Mouse (Mus musculus) thymus, adult 2 months (tissue): ENCODE data around the gene Ovol2. TPM values are rescaled to one million over a fixed set of nuclear protein-coding genes. Genes with fewer than 3 reads are reported as not detected.
A peak's percentile ranks its signal among the peaks of the same experiment; 100 is the strongest.
"Not testable (repeated sequence)": the region's sequence is repeated elsewhere in the genome, so short reads cannot be mapped to it uniquely, and the experiment has no call there.

Experiments used
- DNase-seq: peaks from one replicate; pipeline ENCODE4 v3.0.0; 2021
- H3K27ac ChIP-seq: fragments of 200-500 bp; 2 replicates; pipeline ENCODE4 v1.5.1; 2012; ENCODE audit warnings: low read length, control low read depth; ENCODE audit not compliant: control insufficient read depth, insufficient read depth
- H3K27me3 ChIP-seq: fragments of 200-500 bp; 2 replicates; pipeline ENCODE4 v1.6.1; 2012; ENCODE audit warnings: mild to moderate bottlenecking, low read length, moderate library complexity, mixed read lengths; ENCODE audit not compliant: control insufficient read depth, insufficient read depth
- H3K36me3 ChIP-seq: fragments of 200-500 bp; 2 replicates; pipeline ENCODE4 v1.6.1; 2012; ENCODE audit warnings: mild to moderate bottlenecking, low read length, moderate library complexity; ENCODE audit not compliant: control insufficient read depth, insufficient read depth
- H3K4me1 ChIP-seq: fragments of 200-500 bp; replicated peaks from 2 replicates; pipeline ENCODE4 v1.6.1; 2012; ENCODE audit warnings: low read length; ENCODE audit not compliant: control insufficient read depth, insufficient read depth
- H3K4me3 ChIP-seq: fragments of 200-500 bp; 2 replicates; pipeline ENCODE4 v1.5.1; 2012; ENCODE audit warnings: mild to moderate bottlenecking, low read length, control low read depth, moderate library complexity; ENCODE audit not compliant: control insufficient read depth, insufficient read depth
- CTCF ChIP-seq: fragments of 200-500 bp; IDR thresholded peaks from 2 replicates; pipeline ENCODE4 v1.5.1; 2012; ENCODE audit warnings: mild to moderate bottlenecking, control low read depth, low read length, moderate library complexity, borderline replicate concordance; ENCODE audit not compliant: control insufficient read depth, poor library complexity, insufficient read depth; ENCODE audit errors: extremely low read depth
- POLR2A ChIP-seq: fragments of 200-500 bp; IDR thresholded peaks from 2 replicates; pipeline ENCODE4 v1.6.1; 2012; ENCODE audit warnings: mild to moderate bottlenecking, low read length, control low read depth, moderate library complexity; ENCODE audit not compliant: control insufficient read depth, poor library complexity, insufficient read depth; ENCODE audit errors: extremely low read depth
- WGBS: fragments of 180-500 bp; shearing (Covaris S2); methylation state at CpG from one replicate; pipeline ENCODE4 v1.1.7; 2018; 5-methylcytosine and 5-hydroxymethylcytosine counted together
- polyA plus RNA-seq: library from polyadenylated mRNA; depleted of rRNA; stranded (reverse); fragments of >200 nt; gene quantifications from 2 replicates; pipeline ENCODE4 v1.2.3, GENCODE M21; 2012

Ovol2 gene
- polyA plus RNA-seq, 1 experiment: 0.93 TPM

DNA sequence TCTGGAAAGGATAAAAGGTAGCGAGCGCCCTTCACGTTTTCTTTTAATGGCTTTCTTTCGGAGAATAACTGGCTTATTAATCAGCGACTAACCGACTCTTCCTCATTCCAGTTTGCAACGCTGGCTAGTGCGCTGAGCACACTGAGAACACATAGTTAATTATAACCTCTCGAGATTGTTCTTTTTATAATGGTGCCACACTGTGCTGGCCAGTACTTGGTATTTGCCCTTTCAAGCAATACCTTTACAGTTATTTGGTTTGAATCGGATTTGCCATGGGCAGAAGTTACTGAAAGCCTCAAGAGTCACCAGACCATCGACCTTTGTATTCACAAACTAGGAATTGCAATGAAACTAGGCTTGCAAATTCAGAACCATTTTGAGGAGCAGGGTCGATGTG, 37.6 kb upstream of the Ovol2 start:
- no peak for DNase-seq
- peaks cover 2% of the 10 kb centered on the region for H3K4me1 ChIP-seq
- no peak overlapping the region for H3K27ac ChIP-seq
- under 1% methylated on average over 12 of the region's 12 CpGs for WGBS
- peaks cover 14% of the 10 kb centered on the region; the same call in 1 of the 2 replicates for H3K36me3 ChIP-seq
- H3K27me3 ChIP-seq: no peaks in the 10 kb centered on the region
- H3K4me3 ChIP-seq: peak overlapping the region; percentile 86
- TF ChIP-seq POLR2A: no peak
- TF ChIP-seq CTCF: no peak

DNA sequence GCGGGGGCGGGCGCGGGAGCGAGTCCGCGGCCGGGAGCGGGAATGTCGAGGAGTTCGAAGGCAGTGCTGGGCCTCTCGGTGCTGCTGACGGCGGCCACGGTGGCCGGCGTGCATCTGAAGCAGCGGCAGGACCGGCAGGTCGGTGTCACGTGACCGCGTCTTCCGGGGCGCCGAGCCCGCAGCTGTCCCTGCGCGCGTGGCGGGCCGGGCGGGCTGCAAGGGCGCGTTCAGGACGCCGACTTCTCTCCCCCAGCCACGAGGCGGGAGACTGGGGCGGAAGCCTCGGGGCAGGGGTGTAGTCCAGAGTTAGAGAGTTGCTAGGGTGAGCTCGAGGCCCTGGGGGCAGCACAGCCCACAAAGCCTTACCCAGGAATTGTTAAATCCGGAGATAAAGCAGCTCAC, 37.1 kb upstream of the Ovol2 start:
- peak overlapping the region; percentile 44; the same call in 1 of the 2 replicates for H3K27ac ChIP-seq
- H3K27me3 ChIP-seq: no peaks in the 10 kb centered on the region
- TF ChIP-seq CTCF: 0 out of 2 replicates have a peak, but pooled peaks have one; percentile 1
- peak; percentile 76 for TF ChIP-seq POLR2A
- peak; percentile 84 for DNase-seq
- peak overlapping the region; percentile 86 for H3K4me3 ChIP-seq
- peaks cover 10% of the 10 kb centered on the region; the same call in 1 of the 2 replicates for H3K36me3 ChIP-seq
- WGBS: under 1% methylated on average over 40 of the region's 43 CpGs
- peaks cover 2% of the 10 kb centered on the region for H3K4me1 ChIP-seq

DNA sequence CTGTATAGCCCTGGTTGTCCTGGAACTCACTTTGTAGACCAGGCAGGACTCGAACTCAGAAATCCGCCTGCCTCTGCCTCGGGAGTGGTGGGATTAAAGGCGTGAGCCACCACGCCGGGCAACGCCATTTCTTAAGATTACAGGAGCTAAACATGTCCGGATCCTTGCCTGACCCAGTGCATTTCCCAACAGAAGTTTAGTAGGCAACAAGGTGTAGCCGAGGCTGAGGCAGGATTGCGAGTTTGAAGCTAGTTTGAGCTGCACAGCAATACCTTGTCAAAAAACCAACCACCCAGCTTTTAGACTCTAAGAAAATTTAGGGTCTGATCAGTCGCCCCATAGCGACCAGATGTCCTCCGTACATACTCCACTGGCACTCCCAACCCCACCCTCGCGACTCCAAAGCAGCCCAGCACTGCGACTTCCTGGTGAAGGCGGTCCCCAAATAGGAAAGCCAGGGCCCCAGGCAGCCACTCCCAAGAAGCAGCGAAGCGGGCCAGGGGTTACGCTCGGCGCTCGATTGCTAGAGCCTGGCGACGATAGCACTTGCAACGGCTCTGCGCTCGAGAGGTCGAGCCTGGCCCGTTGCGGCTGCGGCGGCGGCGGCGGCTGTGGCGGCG, 36.6 kb upstream of the Ovol2 start, which contains the start of the genes Kat14 and Pet117:
Kat14 (plus strand) TSS at position 584 of the 620 bp plus-strand sequence.
Pet117 (plus strand) TSS at position 597 of the 620 bp plus-strand sequence.
- 8% methylated on average over 38 of the region's 38 CpGs for WGBS
- Histone ChIP-seq H3K27ac (peak within 1 kb of the TSS; percentile 44; the same call in 1 of the 2 replicates), H3K4me1 (peaks cover 2% of the 10 kb centered on the region), H3K27me3 (no peaks in the 10 kb centered on the region), H3K36me3 (peaks cover 5% of the 10 kb centered on the region; the same call in 1 of the 2 replicates), H3K4me3 (peak within 1 kb of the TSS; percentile 86)
- TF ChIP-seq POLR2A (no peak; the same call in 1 of the 2 replicates), CTCF (0 out of 2 replicates have a peak, but pooled peaks have one; percentile 12)
- DNase-seq: peak; percentile 94

DNA sequence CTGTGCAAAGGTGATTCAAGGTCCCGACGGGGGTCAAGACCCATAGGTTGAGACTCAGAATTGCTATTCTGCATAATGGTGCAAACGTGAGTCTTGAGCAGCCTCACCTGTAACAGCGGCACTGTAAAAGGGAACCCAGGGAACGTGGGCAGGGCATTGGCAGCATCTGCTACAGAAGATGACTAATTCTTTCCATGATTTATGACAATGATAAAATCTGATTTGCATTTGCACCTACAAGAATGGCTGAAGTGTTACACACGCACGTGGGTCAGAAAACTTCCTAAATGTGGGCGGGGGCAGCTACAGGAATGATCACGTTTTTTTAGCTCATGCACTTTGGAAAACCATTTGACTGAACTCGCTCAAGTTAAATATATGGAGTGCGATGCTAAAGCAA, 20.9 kb upstream of the Ovol2 start:
- Histone ChIP-seq H3K4me3 (no peak overlapping the region), H3K36me3 (no peaks in the 10 kb centered on the region), H3K4me1 (no peaks in the 10 kb centered on the region), H3K27ac (no peak overlapping the region), H3K27me3 (no peaks in the 10 kb centered on the region)
- WGBS: 91% methylated on average over 11 of the region's 11 CpGs
- DNase-seq: no peak
- no peak for TF ChIP-seq CTCF
- no peak for TF ChIP-seq POLR2A

DNA sequence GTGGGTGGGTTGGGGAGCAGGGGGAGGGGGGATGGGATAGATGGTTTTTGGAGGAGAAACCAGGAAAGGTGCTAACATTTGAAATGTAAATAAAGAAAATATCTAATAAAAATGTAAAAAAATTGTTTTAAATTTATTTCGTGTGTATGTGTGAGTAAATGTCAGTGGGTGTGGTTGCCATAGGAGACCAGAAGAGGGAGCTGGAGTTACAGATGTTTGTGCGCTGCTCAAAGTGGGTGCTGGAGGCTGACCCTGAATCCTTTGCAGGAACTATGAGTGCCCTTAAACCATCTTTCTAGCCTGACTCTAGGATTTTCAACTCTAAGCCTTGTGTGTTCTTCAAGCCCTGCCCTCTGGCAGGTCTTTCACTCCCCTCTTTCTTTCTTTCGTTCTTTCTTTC, 16.6 kb upstream of the Ovol2 start:
- DNase-seq: peak; percentile 13
- H3K27ac ChIP-seq: no peak overlapping the region
- H3K36me3 ChIP-seq: no peaks in the 10 kb centered on the region
- TF ChIP-seq POLR2A (no peak), CTCF (no peak)
- H3K4me1 ChIP-seq: no peaks in the 10 kb centered on the region
- no peak overlapping the region for H3K4me3 ChIP-seq
- 83% methylated on average over 3 of the region's 3 CpGs for WGBS
- H3K27me3 ChIP-seq: no peaks in the 10 kb centered on the region

DNA sequence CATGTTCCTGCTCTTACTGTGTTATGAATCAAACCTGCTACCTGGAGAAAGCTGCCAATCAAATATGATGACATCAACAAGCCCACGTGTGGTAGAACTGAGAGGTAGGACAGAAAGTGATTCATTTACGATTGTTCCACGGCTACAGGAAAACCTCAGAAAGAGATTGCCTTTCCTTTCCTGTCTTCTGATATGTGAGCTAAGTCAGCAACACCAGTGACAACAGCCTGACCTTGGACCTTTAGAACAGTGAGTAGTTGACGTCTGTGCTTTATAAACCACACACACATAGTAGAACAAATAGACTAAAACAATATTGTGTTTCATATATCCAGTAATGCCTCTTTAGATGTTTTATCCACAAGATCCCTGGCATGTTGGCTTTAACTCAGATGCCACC, 11.2 kb upstream of the Ovol2 start:
- DNase-seq: no peak
- H3K4me3 ChIP-seq: no peak overlapping the region
- no peak for TF ChIP-seq CTCF
- no peak for TF ChIP-seq POLR2A
- H3K36me3 ChIP-seq: no peaks in the 10 kb centered on the region
- no peak overlapping the region for H3K27ac ChIP-seq
- WGBS: 13% methylated on average over 4 of the region's 4 CpGs
- no peaks in the 10 kb centered on the region for H3K27me3 ChIP-seq
- no peaks in the 10 kb centered on the region for H3K4me1 ChIP-seq

DNA sequence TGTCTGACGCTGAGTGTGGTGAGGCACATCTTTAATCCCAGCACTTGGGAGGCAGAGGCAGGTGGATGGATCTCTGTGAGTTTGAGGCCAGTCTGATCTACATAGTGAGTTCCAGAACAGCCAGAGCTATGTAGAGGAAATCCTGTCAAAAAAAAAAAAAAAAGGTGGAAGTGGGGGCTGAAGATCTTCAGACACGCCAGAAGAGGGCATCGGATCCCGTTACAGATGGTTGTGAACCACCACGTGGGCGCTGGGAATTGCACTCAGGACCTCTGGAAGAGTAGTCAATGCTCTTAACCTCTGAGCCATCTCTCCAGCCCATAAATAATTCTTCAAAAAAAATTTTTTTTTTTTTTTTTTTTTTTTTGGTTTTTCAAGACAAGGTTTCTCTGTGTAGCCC, 6.2 kb upstream of the Ovol2 start:
- H3K4me1 ChIP-seq, H3K27ac ChIP-seq, DNase-seq, H3K4me3 ChIP-seq, H3K36me3 ChIP-seq, H3K27me3 ChIP-seq: not testable (repeated sequence)
- WGBS: 78% methylated on average over 6 of the region's 6 CpGs
